Mouse (Mus musculus) cerebellum, postnatal 10 days (tissue): ENCODE data around the gene Slc16a5.
A peak's percentile ranks its signal among the peaks of the same experiment; 100 is the strongest.
"Not testable (repeated sequence)": the region's sequence is repeated elsewhere in the genome, so short reads cannot be mapped to it uniquely, and the experiment has no call there.

ENCODE experiments used
- DNase-seq, 2 experiments: peaks; one replicate each; pipeline ENCODE4 v3.0.0; 2021; ENCODE audit warnings: mixed read lengths in 2 of 2

Gene Slc16a5

GRCm38 (mm10) chr11:115483278-115483677, 21.0 kb downstream of the Slc16a5 start:
- no peak for DNase-seq

- DNase-seq, result peak; percentile 87 to 92
Measured at GRCm38 (mm10) chr11:115483726-115484125, 21.5 kb downstream of the Slc16a5 start.

- peak in 1 of 2 experiments; percentile 40 for DNase-seq
Measured at GRCm38 (mm10) chr11:115485155-115485554, 22.9 kb downstream of the Slc16a5 start.

- no peak for DNase-seq
Measured at GRCm38 (mm10) chr11:115488551-115489104, 26.4 kb downstream of the Slc16a5 start.

- peak; percentile 36 to 42 for DNase-seq
Measured at GRCm38 (mm10) chr11:115490441-115491355, 28.4 kb downstream of the Slc16a5 start.

GRCm38 (mm10) chr11:115491356-115492083, 29.2 kb downstream of the Slc16a5 start, which contains the start of gene Nt5c:
TSS of gene Nt5c (minus strand) at chr11:115491862.
- DNase-seq, result peak; percentile 90 to 92

GRCm38 (mm10) chr11:115492387-115492786, 30.1 kb downstream of the Slc16a5 start:
- DNase-seq, result no peak

GRCm38 (mm10) chr11:115496559-115496958, 34.3 kb downstream of the Slc16a5 start:
- DNase-seq, result not testable (repeated sequence)

GRCm38 (mm10) chr11:115502636-115503035, 40.4 kb downstream of the Slc16a5 start:
- no peak for DNase-seq

GRCm38 (mm10) chr11:115506586-115506985, 44.3 kb downstream of the Slc16a5 start:
- no peak for DNase-seq

- DNase-seq, result no peak
Measured at GRCm38 (mm10) chr11:115508061-115508460, 45.8 kb downstream of the Slc16a5 start.

GRCm38 (mm10) chr11:115509773-115510506, 47.7 kb downstream of the Slc16a5 start:
- DNase-seq, result no peak

- DNase-seq, result no peak
Measured at GRCm38 (mm10) chr11:115510507-115510888, 48.2 kb downstream of the Slc16a5 start.

GRCm38 (mm10) chr11:115511121-115511520, 48.8 kb downstream of the Slc16a5 start:
- DNase-seq, result no peak

- peak in 1 of 2 experiments; percentile 41 for DNase-seq
Measured at GRCm38 (mm10) chr11:115512004-115512403, 49.7 kb downstream of the Slc16a5 start.

- DNase-seq, result peak in 1 of 2 experiments; percentile 36
Measured at GRCm38 (mm10) chr11:115512407-115513183, 50.3 kb downstream of the Slc16a5 start.

GRCm38 (mm10) chr11:115513271-115514237, 51.3 kb downstream of the Slc16a5 start:
- peak; percentile 73 to 76 for DNase-seq

- DNase-seq, result peak; percentile 98
Measured at GRCm38 (mm10) chr11:115514238-115514663, 52.0 kb downstream of the Slc16a5 start, which contains the start of gene Jpt1. TSS of gene Jpt1 (minus strand) at chr11:115514387.

- DNase-seq, result no peak
Measured at GRCm38 (mm10) chr11:115515021-115515420, 52.7 kb downstream of the Slc16a5 start.

- DNase-seq, result no peak
Measured at GRCm38 (mm10) chr11:115516942-115517341, 54.7 kb downstream of the Slc16a5 start.
